Mouse (Mus musculus) subcutaneous adipose tissue, adult 2 months (tissue): Measurements from ENCODE around the gene Armc6. TPM values are rescaled to one million over a fixed set of nuclear protein-coding genes. Genes with fewer than 3 reads are reported as not detected.

Experiments
- polyA plus RNA-seq: library from polyadenylated mRNA; depleted of rRNA; stranded (reverse); fragments of >200 nt; gene quantifications from 2 replicates; pipeline ENCODE4 v1.2.3, GENCODE M21; 2012; ENCODE audit warnings: low replicate concordance; rRNA removed

Gene Armc6
- 28.9 TPM in 2 replicates for polyA plus RNA-seq

DNA sequence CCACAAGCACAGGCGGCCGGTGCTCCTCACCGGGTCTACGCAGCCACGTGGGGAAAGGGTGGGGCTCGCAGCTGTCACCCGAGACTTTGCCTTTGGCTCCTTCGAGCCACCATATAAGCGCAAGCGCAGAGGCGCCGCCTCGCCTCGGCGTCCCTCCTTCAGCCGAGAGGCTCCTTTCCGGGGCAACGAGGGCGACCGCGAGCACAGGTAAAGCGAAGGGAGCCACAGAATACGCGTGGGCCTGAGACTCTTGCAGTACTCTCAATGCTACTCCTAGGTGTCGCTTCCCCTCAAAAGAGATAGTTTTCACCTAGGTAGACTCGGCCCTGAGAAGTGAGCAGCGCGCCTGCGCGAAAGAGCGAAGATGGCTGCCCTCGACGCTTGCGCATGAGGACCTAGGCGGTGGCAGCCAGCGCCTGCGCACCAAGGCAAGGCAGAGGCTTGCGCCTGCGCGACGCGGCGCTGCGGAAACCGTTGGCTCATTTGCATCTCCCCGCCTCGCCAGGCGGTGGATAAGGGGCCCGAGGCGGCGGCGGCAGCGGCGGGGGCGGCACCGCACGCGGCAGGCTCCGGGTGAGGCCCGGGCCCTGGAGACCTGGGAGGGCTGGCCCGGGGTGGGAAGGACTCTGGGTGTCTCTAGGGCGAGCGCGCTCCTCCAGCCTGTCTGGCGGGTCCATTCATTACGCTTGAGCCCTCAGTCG is at the start of gene Armc6, which contains the start of gene Sugp2:
Armc6 (minus strand) TSS at position 387 of the 701 bp plus-strand sequence.
Sugp2 (plus strand) TSS at position 147 of the 701 bp plus-strand sequence.

DNA sequence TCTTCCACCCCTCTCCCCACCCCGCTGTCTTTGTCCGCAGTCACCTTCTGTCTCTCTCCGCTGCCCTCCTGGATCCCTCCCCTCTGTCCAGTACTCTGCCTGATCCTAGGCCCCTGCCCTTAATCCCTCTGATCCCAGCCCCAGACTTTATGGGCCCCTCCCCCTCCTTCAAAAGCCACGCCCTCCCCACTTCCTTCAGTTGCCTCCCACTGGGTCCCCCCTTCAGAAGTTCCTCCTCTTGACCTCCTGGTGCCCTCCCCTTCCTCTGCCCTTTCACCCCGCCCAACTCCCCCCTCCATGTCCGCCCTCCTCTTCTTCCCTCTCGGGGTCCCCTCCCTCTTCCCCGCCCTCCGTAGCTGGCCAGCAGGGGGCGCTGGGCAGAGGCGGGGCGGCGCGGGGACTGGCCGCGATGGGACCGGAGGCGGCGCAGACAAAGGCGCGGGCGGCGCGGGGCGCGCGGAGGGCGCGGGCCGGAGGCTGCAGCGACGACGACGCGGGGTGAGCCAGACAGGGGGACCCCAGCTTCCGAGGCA is 48.4 kb upstream of the Armc6 start, which contains the start of gene Homer3:
Homer3 (plus strand) TSS at position 225 of the 533 bp plus-strand sequence.

DNA sequence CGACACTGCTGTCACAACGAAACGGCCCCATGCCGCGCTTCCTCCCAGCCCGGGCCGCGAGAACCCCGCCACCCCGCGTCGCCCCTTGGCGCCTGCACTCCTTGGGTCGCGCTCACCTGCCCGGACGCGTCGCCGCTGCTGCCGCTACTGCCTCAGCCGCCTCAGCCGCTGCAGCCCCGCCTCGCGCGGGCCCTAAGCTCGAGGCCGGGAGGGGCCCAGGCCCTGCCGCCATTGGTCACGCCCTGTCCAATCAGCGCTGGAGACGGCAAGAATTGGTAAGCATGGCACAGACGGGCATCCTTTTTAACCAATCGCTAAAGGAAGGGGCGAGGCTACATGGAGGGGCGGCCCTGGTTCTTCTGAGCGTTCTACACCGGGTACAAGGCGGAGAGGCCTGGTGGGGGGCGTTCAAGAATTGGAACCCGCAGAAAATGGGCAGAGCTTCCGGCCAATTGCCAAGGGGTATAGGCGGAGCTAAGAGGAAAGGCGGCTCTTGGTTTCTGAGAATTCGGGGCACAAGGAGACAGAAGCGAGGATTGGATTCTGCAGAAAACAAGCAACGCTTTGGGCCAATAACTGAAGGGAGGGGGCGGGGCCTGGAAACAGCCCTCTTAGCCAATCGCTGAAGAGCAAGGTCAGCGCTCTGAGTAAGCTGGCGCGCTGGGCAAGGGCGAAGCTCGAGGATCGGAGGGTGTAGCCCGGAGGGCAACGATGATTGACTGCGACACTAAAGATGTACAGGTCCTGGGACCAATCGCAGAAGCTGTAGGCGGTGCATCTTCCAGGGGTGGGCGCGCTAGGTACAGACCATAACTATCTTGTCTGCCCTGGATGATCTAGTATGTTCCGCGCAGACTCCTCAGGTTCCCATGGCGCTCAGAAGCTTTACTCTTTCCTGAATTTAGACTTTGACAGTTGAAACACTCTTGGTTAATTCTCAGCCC is 21.9 kb downstream of the Armc6 start, which contains the start of gene Slc25a42:
Slc25a42 (minus strand) TSS at position 194 of the 944 bp plus-strand sequence.

DNA sequence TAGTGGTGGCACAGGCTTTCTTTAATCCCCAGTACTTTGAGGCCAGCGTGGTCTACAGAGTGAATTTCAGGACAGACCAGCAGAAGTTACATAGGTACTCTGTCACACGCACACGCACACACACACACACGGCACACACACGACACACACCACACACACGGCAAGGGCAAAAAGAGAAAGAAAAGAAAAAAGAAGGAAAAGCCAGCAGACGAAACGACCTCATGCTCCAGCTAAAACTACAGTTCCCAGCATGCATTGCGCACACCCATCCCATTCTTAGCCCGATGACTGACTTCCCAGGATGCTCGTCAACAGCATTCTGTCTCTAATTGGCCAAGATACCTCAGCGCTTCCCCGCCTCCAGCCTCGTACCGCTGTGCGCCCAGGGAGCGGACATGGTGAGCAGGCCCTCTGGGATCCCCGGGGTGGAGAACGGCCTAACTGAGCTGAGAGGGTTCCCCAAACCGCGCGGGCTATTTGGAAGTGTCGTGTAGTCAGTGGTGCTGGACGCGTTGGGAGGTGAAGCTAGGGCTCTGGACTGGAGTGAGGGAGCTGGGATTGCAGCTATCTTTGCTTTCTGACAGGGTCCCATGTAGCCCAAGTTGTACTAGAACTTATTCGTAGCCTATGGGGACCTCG is 62.1 kb downstream of the Armc6 start, which contains the start of gene Tmem161a:
Tmem161a (plus strand) TSS at position 314 of the 639 bp plus-strand sequence.

Other genes with a start within 250 kb of the Armc6 start
- 50.7 and 79.7 TPM in 2 replicates for gene Gatad2a, start 238.1 kb downstream of the Armc6 start, polyA plus RNA-seq
- gene Mau2, start 191.7 kb downstream of the Armc6 start, polyA plus RNA-seq = 76.7 and 101 TPM in 2 replicates
- gene Sugp1, start 191.7 kb downstream of the Armc6 start, polyA plus RNA-seq = 10.8 and 14.6 TPM in 2 replicates
- 3.2 and 4.2 TPM in 2 replicates for gene Tm6sf2, start 161.5 kb downstream of the Armc6 start, polyA plus RNA-seq
- gene Hapln4, start 151.0 kb downstream of the Armc6 start, polyA plus RNA-seq = 0.42 and 0.92 TPM in 2 replicates
- gene Ncan, start 113.6 kb downstream of the Armc6 start, polyA plus RNA-seq = 0.50 and 3.3 TPM in 2 replicates
- 18.9 and 21.9 TPM in 2 replicates for gene Nr2c2ap, start 103.1 kb downstream of the Armc6 start, polyA plus RNA-seq
- 27.5 and 30.0 TPM in 2 replicates for gene Rfxank, start 95.3 kb downstream of the Armc6 start, polyA plus RNA-seq
- gene Borcs8, start 95.0 kb downstream of the Armc6 start, polyA plus RNA-seq = 105 and 114 TPM in 2 replicates
- gene Mef2b, start 94.8 kb downstream of the Armc6 start, polyA plus RNA-seq = 0.32 and 0.39 TPM in 2 replicates
- 123 and 138 TPM in 2 replicates for gene Tmem161a, start 62.1 kb downstream of the Armc6 start, polyA plus RNA-seq
- 41.2 and 60.9 TPM in 2 replicates for gene Slc25a42, start 22.2 kb downstream of the Armc6 start, polyA plus RNA-seq
- gene Sugp2, start 240 bp downstream of the Armc6 start, polyA plus RNA-seq = 37.0 and 50.6 TPM in 2 replicates
- gene Homer3, start 48.4 kb upstream of the Armc6 start, polyA plus RNA-seq = 41.4 and 54.4 TPM in 2 replicates
- gene Ddx49, start 68.0 kb upstream of the Armc6 start, polyA plus RNA-seq = 39.0 and 64.2 TPM in 2 replicates
- 327 and 352 TPM in 2 replicates for gene Cope, start 68.1 kb upstream of the Armc6 start, polyA plus RNA-seq
- gene Cers1, start 81.3 kb upstream of the Armc6 start, polyA plus RNA-seq = 1.3 and 8.5 TPM in 2 replicates
- gene Gdf1, start 95.4 kb upstream of the Armc6 start, polyA plus RNA-seq = 0.53 and 1.3 TPM in 2 replicates
- 24.6 and 43.5 TPM in 2 replicates for gene Upf1, start 118.8 kb upstream of the Armc6 start, polyA plus RNA-seq
- 1.2 TPM in 2 replicates for gene Comp, start 139.1 kb upstream of the Armc6 start, polyA plus RNA-seq
- gene Crtc1, start 205.1 kb upstream of the Armc6 start, polyA plus RNA-seq = 13.5 and 36.3 TPM in 2 replicates
- gene Klhl26, start 242.5 kb upstream of the Armc6 start, polyA plus RNA-seq = 34.4 and 65.1 TPM in 2 replicates